Mouse (Mus musculus) CD4-positive helper T cell, adult 2 months (primary cell): Measurements from ENCODE around the gene Prkca.

Experiments
- DNase-seq: peaks from one replicate; pipeline ENCODE4 v3.0.0-alpha.2; 2012; ENCODE audit warnings: low read depth, missing footprints, low spot score

The Prkca gene

GRCm38 (mm10) chr11:108343789-108344462, at the start of gene Prkca:
Gene Prkca (minus strand): TSS chr11:108343928.
- DNase-seq: peak; percentile 95

- no peak for DNase-seq
Measured at GRCm38 (mm10) chr11:108385666-108386024, 41.9 kb upstream of the Prkca start.

DNA sequence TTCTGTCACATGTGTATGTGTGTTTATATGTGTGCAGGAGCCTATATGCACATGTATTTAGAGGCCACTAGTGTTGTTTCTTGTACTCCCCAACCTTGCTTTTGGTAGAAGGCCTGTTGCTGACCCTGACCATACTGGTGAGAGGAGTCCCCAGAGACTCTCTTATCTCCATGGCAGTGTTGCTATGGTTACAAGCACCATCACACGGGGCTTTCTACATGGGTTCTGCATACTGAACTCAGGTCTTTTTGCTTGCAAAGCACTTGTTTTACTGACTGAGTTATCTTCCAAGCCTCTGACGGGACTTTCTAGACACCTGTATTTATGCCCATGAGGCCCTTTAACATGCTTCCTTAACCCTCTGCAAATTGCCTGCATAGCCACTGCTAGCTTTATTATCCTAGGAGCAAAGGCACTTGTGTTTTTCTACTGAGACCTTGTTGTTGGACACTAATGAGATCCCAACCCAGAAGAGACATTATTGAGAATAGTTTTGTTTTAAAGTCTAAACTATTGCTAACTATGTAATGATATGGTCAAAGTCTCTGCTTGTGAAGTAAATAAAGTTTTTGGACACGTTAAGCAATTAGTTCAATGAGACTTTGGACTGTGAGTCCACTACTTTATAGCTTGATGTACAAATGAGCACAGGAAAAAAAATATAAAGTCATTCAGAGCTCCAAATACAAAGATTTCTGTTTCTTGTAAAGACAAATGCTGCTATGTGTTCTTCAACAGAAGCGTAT, 41.4 kb upstream of the Prkca start:
- no peak for DNase-seq

GRCm38 (mm10) chr11:108382664-108383063, 38.9 kb upstream of the Prkca start:
- no peak for DNase-seq

DNA sequence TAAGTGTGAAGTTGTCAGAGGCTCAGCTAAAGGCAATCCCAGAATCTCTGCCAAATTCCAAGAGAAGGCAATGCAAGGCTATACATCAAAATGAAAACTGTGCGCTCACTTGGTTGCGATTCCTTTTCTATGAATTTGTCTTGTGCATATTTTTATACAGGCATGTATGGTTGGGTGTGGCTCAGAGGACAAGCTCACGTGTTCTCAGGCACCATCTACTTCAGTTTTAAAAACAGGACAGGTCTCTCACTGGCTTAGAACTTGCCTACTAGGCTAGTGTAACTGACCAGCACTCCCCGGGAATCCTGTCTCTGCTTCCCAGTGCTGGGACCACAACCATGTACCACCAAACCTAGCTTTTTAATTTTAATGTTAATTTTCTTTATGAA, 34.6 kb upstream of the Prkca start:
- no peak for DNase-seq

GRCm38 (mm10) chr11:108377680-108378362, 34.1 kb upstream of the Prkca start:
- DNase-seq: peak; percentile 80

GRCm38 (mm10) chr11:108376815-108377214, 33.1 kb upstream of the Prkca start:
- no peak for DNase-seq

GRCm38 (mm10) chr11:108367046-108367445, 23.3 kb upstream of the Prkca start:
- no peak for DNase-seq

DNA sequence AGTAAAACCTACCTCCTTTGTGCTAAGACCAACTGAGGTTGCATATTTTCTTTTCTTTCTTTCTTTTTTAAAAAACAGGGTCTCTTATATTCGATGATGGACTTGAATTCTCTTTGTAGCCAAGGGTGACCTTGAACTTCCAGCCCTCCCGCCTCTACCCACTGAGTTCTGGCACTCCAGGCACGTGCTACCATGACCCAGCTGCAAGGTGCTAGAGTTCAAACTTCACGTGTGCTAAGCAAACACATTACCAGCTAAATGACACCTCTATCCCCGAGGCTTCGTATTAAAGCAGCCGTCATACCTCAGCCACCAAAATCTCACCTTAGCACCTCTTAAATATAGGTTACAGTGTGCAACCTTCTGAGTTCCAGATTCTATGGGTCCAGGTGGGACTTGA, 21.9 kb upstream of the Prkca start:
- no peak for DNase-seq

- DNase-seq: no peak
Measured at GRCm38 (mm10) chr11:108364945-108365589, 21.3 kb upstream of the Prkca start.

- DNase-seq: no peak
Measured at GRCm38 (mm10) chr11:108363991-108364390, 20.3 kb upstream of the Prkca start.

- DNase-seq: no peak
Measured at GRCm38 (mm10) chr11:108362965-108363364, 19.2 kb upstream of the Prkca start.

DNA sequence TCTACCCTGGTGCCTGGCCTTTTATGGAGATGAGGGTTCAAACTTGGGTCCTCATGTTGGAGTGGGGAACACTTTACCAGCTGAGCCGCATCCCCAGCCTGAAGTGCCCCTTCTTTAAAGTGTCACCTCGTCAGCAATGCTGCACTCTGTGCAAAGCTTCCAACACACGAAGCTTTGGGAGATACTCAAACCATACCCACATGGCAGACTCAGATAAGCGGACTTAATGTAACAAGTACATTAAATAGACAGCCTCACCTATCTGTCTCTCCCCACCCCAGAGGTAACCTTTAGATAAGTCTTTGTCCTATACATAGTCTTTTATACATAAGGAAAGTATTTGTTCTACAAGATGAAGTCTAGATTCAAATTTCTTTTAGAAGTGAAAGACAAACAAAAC, 17.3 kb upstream of the Prkca start:
- DNase-seq: no peak

- no peak for DNase-seq
Measured at GRCm38 (mm10) chr11:108358911-108359310, 15.2 kb upstream of the Prkca start.

- no peak for DNase-seq
Measured at GRCm38 (mm10) chr11:108356020-108356419, 12.3 kb upstream of the Prkca start.

DNA sequence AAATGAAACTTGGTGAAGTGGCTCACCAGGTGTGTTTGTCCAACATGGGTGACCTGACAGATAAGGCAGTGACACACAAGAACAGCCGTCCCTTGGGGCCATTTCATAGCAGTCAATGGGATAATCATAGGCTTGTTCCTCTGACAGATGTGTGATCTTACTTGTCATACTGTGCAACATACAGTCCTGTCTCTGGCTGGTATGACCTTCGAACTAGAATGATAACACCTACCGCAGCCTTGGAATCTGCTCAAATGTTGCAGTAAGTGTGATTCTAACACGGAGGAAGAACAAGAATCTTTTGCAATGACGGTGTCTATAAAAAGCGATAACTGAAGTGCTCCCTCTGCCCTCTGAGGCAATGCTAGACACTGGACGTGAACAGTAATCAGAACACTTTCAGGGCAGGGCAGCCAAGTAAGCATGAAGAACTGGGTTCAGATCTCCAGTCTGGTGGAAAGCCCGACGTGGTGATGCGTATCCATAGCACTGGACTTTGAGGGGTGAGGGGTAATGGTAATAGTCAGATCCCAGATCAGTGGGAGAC, 9.2 kb upstream of the Prkca start:
- DNase-seq: no peak

- no peak for DNase-seq
Measured at GRCm38 (mm10) chr11:108350799-108351198, 7.1 kb upstream of the Prkca start.

- no peak for DNase-seq
Measured at GRCm38 (mm10) chr11:108345321-108345720, 1.6 kb upstream of the Prkca start.

DNA sequence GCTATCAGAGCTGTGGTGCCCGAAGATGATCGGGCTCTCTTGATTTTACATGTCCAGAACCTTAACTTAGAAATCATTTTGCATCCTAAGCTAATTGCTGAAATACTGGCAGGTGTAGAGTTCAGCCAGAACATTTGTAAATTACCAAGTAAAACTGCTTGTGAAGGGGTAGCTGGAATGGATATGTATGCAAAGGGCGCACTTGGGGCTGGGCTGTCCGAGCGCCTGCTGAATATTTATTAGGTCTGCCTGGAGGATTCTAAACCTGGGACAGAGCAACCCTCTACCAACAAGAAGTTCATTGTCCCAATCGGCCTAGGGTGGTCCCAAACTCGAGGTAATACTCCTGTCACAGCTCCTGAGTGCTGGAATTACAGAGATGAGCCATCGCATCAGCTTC, 1.0 kb upstream of the Prkca start:
- DNase-seq: no peak

- peak; percentile 56 for DNase-seq
Measured at GRCm38 (mm10) chr11:108342781-108343768, 653 bp downstream of the Prkca start, which contains the start of gene Apoh. Gene Apoh (plus strand): TSS chr11:108343354.

DNA sequence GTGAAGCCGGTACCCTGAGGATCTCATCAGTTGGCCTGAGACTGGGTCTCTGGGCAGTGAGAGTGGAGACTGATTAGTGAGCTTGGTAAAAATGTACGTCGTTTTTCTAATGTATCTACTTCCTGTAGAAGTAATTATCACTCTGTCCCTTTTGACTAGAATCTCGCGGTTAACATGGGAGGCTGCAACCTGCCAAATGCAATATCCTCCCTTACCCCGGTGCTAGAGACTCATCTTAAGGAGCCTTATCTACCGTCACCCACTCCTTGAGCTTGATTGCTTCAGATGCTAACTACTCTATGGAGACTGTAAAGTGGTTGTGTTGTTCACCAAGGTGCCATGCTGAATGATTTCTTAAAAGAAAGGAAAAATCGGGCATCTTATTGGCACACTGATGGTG, 1.9 kb downstream of the Prkca start:
- peak; percentile 52 for DNase-seq
